Mouse (Mus musculus) CH12.LX (cell line): Measurements from ENCODE around the gene Fryl. TPM values are rescaled to one million over a fixed set of nuclear protein-coding genes. Genes with fewer than 3 reads are reported as not detected.

Experiments
- DNase-seq: peaks from one replicate; pipeline ENCODE4 v3.0.0-alpha.2; 2013; ENCODE audit errors: extremely low read depth
- H3K27ac ChIP-seq: 2 replicates; pipeline ENCODE4 v1.5.1; 2012; ENCODE audit warnings: low read depth, mild to moderate bottlenecking, control low read depth, moderate library complexity; ENCODE audit not compliant: insufficient read depth
- H3K27me3 ChIP-seq: replicated peaks from 2 replicates; pipeline ENCODE3; 2012; ENCODE audit warnings: inconsistent platforms
- H3K36me3 ChIP-seq, 2 experiments: replicated peaks in 1 of 2; 2 replicates each; pipeline versions ENCODE3 to v1.6.1; 2012; ENCODE audit warnings: inconsistent platforms in 1 of 2, low read length in 1 of 2, mild to moderate bottlenecking in 1 of 2, mixed read lengths in 1 of 2, moderate library complexity in 1 of 2; ENCODE audit not compliant: control insufficient read depth in 1 of 2, insufficient read depth in 1 of 2
- H3K4me1 ChIP-seq, 2 experiments: 2 replicates each; pipeline ENCODE4 v1.6.1; 2012; ENCODE audit warnings: inconsistent platforms in 1 of 2, moderate library complexity in 1 of 2; ENCODE audit not compliant: insufficient read depth in 2 of 2, control insufficient read depth in 1 of 2
- H3K4me2 ChIP-seq: 2 replicates; pipeline ENCODE4 v1.6.1; 2012; ENCODE audit warnings: low read depth, mild to moderate bottlenecking, control low read depth; ENCODE audit not compliant: poor library complexity, insufficient read depth, severe bottlenecking
- H3K4me3 ChIP-seq, 3 experiments: fragments of 150-350 bp in 1 of 3; sonication (generic) in 1 of 3; replicated peaks in 1 of 3; 2 replicates each; pipeline versions ENCODE3 to v1.5.1; 2011 to 2012; ENCODE audit warnings: low read depth in 2 of 3, low read length in 2 of 3, mild to moderate bottlenecking in 2 of 3, moderate library complexity in 2 of 3, control low read depth in 1 of 3, improper control_type of control experiment in 1 of 3, inconsistent platforms in 1 of 3, mixed read lengths in 1 of 3; ENCODE audit not compliant: poor library complexity in 1 of 3
- H3K79me2 ChIP-seq: replicated peaks from 2 replicates; pipeline ENCODE4 v1.6.1; 2012; ENCODE audit warnings: mild to moderate bottlenecking, moderate library complexity; ENCODE audit not compliant: control insufficient read depth, poor library complexity, insufficient read depth, severe bottlenecking; ENCODE audit errors: extremely low read depth
- H3K9ac ChIP-seq: 2 replicates; pipeline ENCODE4 v1.6.1; 2012; ENCODE audit warnings: low read depth, mild to moderate bottlenecking, control low read depth, moderate library complexity; ENCODE audit not compliant: insufficient read depth
- H3K9me3 ChIP-seq: replicated peaks from 2 replicates; pipeline ENCODE3; 2012; ENCODE audit warnings: low read length, inconsistent platforms, mixed read lengths
- ETS1 ChIP-seq: conservative IDR thresholded peaks from 2 replicates; pipeline ENCODE4 v1.6.1; 2012; ENCODE audit warnings: low read depth, mild to moderate bottlenecking, inconsistent platforms, low read length, improper control_type of control experiment, moderate library complexity
- HCFC1 ChIP-seq: IDR thresholded peaks from 2 replicates; pipeline ENCODE4 v1.6.1; 2012; ENCODE audit warnings: low read depth, mild to moderate bottlenecking, inconsistent platforms, low read length, improper control_type of control experiment
- IRF4 ChIP-seq: IDR thresholded peaks from 2 replicates; pipeline ENCODE4 v1.6.1; 2014; ENCODE audit warnings: low read depth, mild to moderate bottlenecking, inconsistent platforms, low read length, improper control_type of control experiment
- MAFK ChIP-seq: IDR thresholded peaks from 2 replicates; pipeline ENCODE4 v1.6.1; 2011; ENCODE audit warnings: low read length, improper control_type of control experiment; ENCODE audit not compliant: insufficient replicate concordance
- MAX ChIP-seq: IDR thresholded peaks from 2 replicates; pipeline ENCODE4 v1.6.1; 2011; ENCODE audit warnings: low read length, improper control_type of control experiment
- MAZ ChIP-seq: IDR thresholded peaks from 2 replicates; pipeline ENCODE4 v1.6.1; 2012; ENCODE audit warnings: low read depth, mild to moderate bottlenecking, inconsistent platforms, low read length, improper control_type of control experiment, moderate library complexity
- NELFE ChIP-seq: IDR thresholded peaks from 2 replicates; pipeline ENCODE4 v1.6.1; 2011; ENCODE audit warnings: low read depth, low read length, improper control_type of control experiment
- RAD21 ChIP-seq: IDR thresholded peaks from 2 replicates; pipeline ENCODE4 v1.6.1; 2011; ENCODE audit warnings: low read depth, mild to moderate bottlenecking, low read length, improper control_type of control experiment, moderate library complexity
- SIN3A ChIP-seq: IDR thresholded peaks from 2 replicates; pipeline ENCODE4 v1.6.1; 2012; ENCODE audit warnings: low read length, improper control_type of control experiment, inconsistent platforms
- SMC3 ChIP-seq: IDR thresholded peaks from 2 replicates; pipeline ENCODE4 v1.6.1; 2011; ENCODE audit warnings: low read depth, low read length, improper control_type of control experiment
- TCF12 ChIP-seq: IDR thresholded peaks from 2 replicates; pipeline ENCODE4 v1.6.1; 2014; ENCODE audit warnings: low read depth, mild to moderate bottlenecking, inconsistent platforms, low read length, improper control_type of control experiment
- USF1 ChIP-seq: IDR thresholded peaks from 2 replicates; pipeline ENCODE4 v1.6.1; 2014; ENCODE audit warnings: low read depth, mild to moderate bottlenecking, inconsistent platforms, low read length, improper control_type of control experiment
- USF2 ChIP-seq: conservative IDR thresholded peaks from 2 replicates; pipeline ENCODE4 v1.6.1; 2011; ENCODE audit warnings: low read depth, low read length, improper control_type of control experiment
- ZC3H11A ChIP-seq: IDR thresholded peaks from 2 replicates; pipeline ENCODE4 v1.6.1; 2012; ENCODE audit warnings: low read depth, mild to moderate bottlenecking, inconsistent platforms, low read length, improper control_type of control experiment
- ZKSCAN1 ChIP-seq: IDR thresholded peaks from 2 replicates; pipeline ENCODE4 v1.6.1; 2012; ENCODE audit warnings: low read depth, inconsistent platforms, low read length, improper control_type of control experiment, borderline replicate concordance
- ZMIZ1 ChIP-seq: IDR thresholded peaks from 2 replicates; pipeline ENCODE4 v1.6.1; 2012; ENCODE audit warnings: low read depth, mild to moderate bottlenecking, inconsistent platforms, low read length, improper control_type of control experiment
- ZNF384 ChIP-seq: IDR thresholded peaks from 2 replicates; pipeline ENCODE4 v1.6.1; 2012; ENCODE audit warnings: low read depth, low read length, improper control_type of control experiment, inconsistent platforms
- dilution Hi-C: fragments of 300-500 bp; cut with MboI; formaldehyde crosslinking; loops from 2 replicates; pipeline ENCODE4 v1.14.3; 2020; ENCODE audit warnings: low sequenced_read_pairs; ENCODE audit not compliant: extremely low pct_unique_long_range_greater_than_20kb, extremely low pct_ligation_motif_present
- in situ Hi-C: fragments of 300-500 bp; cut with MboI; formaldehyde crosslinking; loops from 3 replicates; pipeline ENCODE4 v1.14.3; 2019; ENCODE audit warnings: low sequenced_read_pairs, low pct_ligation_motif_present, low pct_unique_long_range_greater_than_20kb, mixed read lengths
- polyA plus RNA-seq: library from polyadenylated mRNA; unstranded; fragments of >175 nt; gene quantifications from 2 replicates; pipeline ENCODE4 v1.2.1, GENCODE M21; 2012; ENCODE audit warnings: low read depth; ENCODE audit not compliant: insufficient read length
- total RNA-seq, 2 experiments: library from RNA; depleted of rRNA; stranded (reverse); fragments of 300-350 nt in 1 of 2; fragments of >200 nt in 1 of 2; gene quantifications; 2 replicates each; pipeline ENCODE4 v1.2.3; 2012 to 2014

Gene Fryl
- total and polyA plus RNA-seq, 3 experiments, result 23.2 to 38.4 (median 31.3) TPM

GRCm38 (mm10) chr5:73150877-73151445 is 105.5 kb downstream of the Fryl start:
- Histone ChIP-seq H3K27ac (no peak overlapping the region), H3K36me3 (peaks cover 11 to 31% of the 10 kb centered on the region in 2 experiments), H3K27me3 (no peaks in the 10 kb centered on the region), H3K9ac (no peak overlapping the region), H3K4me2 (no peak overlapping the region), H3K4me3 (no peak overlapping the region), H3K9me3 (no peaks in the 10 kb centered on the region), H3K79me2 (no peaks in the 10 kb centered on the region), H3K4me1 (peaks cover 7 to 25% of the 10 kb centered on the region in 2 experiments; a peak in 3 of 4 replicates)
- in situ Hi-C loops (no loop called here), dilution Hi-C loops (no loop called here)
- no peak for DNase-seq
- no peak for TF ChIP-seq SIN3A
- peak; percentile 69; the same call in 1 of the 2 replicates for TF ChIP-seq MAFK

- H3K36me3 ChIP-seq, result peaks cover 19 to 59% of the 10 kb centered on the region in 2 experiments
- no peak overlapping the region for H3K4me3 ChIP-seq
- no peaks in the 10 kb centered on the region for H3K27me3 ChIP-seq
- no peaks in the 10 kb centered on the region for H3K9me3 ChIP-seq
- TF ChIP-seq ETS1, result no peak
- no peak for TF ChIP-seq ZC3H11A
- no peak for TF ChIP-seq USF2
- no peak for TF ChIP-seq TCF12
- no peak for TF ChIP-seq SMC3
- no peak for TF ChIP-seq HCFC1
- no peak for TF ChIP-seq IRF4
- no peak for TF ChIP-seq ZKSCAN1
- TF ChIP-seq MAZ, result no peak
- no peak for TF ChIP-seq MAFK
- TF ChIP-seq ZNF384, result no peak
- TF ChIP-seq MAX, result no peak
- no peak for TF ChIP-seq ZMIZ1
- no peak for TF ChIP-seq NELFE
- no peak for TF ChIP-seq USF1
- TF ChIP-seq RAD21, result no peak
- TF ChIP-seq SIN3A, result no peak
- TF ChIP-seq, all 38 proteins: peak for 0
- in situ Hi-C loops, result loop anchor here (10.0 kb wide), 1 partner anchor 50 kb away; no protein-coding TSS in a partner anchor
- dilution Hi-C loops, result no loop called here
- no peak overlapping the region for H3K4me2 ChIP-seq
- no peak overlapping the region for H3K27ac ChIP-seq
- H3K4me1 ChIP-seq, result peaks cover 0 to 13% of the 10 kb centered on the region in 2 experiments; a peak in 2 of 4 replicates
- no peak overlapping the region for H3K9ac ChIP-seq
- no peaks in the 10 kb centered on the region for H3K79me2 ChIP-seq
- DNase-seq, result peak; percentile 29
Measured at GRCm38 (mm10) chr5:73144987-73145386, 111.4 kb downstream of the Fryl start.
